Mouse (Mus musculus) spleen, postnatal 4 days (tissue): ENCODE results near the gene Gmeb2.

ENCODE experiments used
- DNase-seq, 2 experiments: peaks; one replicate each; pipeline ENCODE4 v3.0.0; 2022; ENCODE audit warnings: low spot score in 2 of 2

The Gmeb2 gene

GRCm38 (mm10) chr2:181274639-181275038, 13.2 kb downstream of the Gmeb2 start:
- DNase-seq: no peak

GRCm38 (mm10) chr2:181273829-181274228, 14.0 kb downstream of the Gmeb2 start:
- no peak for DNase-seq

DNA sequence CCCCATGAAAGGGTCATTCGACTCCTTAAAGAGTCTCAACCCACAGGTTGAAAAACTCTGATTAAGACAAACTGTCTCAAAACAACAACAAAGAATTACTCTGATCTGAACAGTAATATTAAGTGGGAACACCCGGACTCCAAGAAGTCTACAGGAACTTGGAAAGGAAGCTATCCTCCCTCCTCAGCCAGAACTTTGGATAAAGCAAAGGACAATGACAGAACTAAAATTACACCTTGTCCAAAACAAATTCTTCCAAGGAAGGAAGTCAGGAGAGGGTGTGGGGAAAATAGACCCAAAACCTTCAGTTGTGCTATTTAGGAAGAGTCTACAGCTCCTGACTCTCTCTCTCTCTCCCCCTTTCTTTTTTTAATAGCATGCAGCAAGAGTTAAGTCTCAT, 15.7 kb downstream of the Gmeb2 start:
- no peak for DNase-seq

DNA sequence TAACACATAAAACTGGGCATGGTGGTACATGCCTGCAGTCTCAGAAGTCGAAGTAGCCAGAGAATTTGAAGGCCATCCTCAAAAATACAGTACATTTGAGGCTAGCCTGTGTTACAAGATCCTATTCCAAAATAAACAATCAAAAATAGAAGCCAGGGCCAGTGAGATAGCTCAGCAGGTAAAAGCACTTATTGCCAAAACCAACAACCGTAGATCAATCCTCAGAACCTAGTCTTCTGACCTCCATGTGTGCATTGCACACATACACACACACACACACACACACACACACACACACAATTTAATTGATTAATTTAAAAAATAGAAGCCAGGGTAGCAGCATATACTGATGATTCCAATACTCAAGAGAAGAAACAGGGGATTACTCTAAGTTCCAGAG, 21.0 kb downstream of the Gmeb2 start:
- no peak for DNase-seq

- no peak for DNase-seq
Observed at GRCm38 (mm10) chr2:181253248-181253647, 34.6 kb downstream of the Gmeb2 start.

DNA sequence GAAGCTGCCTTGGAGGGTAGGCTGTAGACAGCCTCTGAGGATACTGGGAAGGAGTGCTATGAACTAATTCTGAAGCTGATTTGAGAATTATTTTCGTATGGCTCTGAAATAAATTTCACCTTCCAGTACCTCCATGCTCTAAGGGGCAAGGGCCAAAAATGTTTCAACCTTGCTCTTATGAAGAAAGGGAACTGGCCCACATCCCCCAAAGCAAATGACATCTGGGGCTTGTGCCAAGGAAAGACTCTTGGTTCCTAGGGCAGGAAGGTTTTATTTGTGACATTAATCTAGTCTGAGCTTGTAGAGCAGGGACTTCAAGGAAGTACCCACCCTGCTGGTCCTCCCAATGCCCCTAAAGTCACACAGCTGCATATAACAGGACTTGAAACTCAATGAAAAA, 36.0 kb downstream of the Gmeb2 start:
- no peak for DNase-seq

GRCm38 (mm10) chr2:181249217-181249616, 38.6 kb downstream of the Gmeb2 start:
- no peak for DNase-seq

GRCm38 (mm10) chr2:181245031-181245430, 42.8 kb downstream of the Gmeb2 start:
- DNase-seq: no peak

DNA sequence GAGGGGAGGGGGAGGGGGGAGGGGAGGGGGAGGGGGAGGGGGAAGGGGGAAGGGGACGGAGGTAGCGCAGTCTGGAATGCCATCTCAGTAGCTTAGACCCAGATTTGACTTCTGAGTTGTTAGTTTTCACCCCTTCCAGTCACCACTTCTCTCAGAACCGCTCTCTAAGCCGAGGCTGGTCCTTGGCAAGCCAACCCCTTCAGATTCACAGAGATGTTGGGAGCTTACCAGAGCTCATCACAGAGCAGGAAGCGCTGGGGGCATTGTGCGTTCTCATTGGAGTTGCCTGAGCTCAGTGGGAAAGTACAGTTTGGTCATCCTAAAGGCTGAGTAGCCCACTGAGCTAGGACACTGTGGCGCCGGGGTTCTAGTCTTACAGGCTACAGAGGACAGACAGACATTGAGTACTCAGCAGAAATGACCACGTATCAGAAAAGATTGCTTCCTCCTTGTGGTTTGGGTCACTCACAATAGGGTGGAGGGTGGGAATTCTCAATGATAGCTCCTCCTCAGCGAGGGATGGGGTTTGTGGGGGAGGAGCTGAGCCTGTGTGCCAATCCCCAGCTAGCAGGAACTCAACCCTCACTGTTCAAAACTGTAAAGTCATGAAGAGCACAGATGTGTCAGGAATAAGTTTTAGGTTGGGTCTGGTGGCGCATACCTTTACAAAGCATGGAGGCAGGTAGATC, 44.0 kb downstream of the Gmeb2 start:
- peak in 1 of 2 experiments; percentile 60 for DNase-seq

GRCm38 (mm10) chr2:181242314-181242665, 45.5 kb downstream of the Gmeb2 start:
- no peak for DNase-seq

DNA sequence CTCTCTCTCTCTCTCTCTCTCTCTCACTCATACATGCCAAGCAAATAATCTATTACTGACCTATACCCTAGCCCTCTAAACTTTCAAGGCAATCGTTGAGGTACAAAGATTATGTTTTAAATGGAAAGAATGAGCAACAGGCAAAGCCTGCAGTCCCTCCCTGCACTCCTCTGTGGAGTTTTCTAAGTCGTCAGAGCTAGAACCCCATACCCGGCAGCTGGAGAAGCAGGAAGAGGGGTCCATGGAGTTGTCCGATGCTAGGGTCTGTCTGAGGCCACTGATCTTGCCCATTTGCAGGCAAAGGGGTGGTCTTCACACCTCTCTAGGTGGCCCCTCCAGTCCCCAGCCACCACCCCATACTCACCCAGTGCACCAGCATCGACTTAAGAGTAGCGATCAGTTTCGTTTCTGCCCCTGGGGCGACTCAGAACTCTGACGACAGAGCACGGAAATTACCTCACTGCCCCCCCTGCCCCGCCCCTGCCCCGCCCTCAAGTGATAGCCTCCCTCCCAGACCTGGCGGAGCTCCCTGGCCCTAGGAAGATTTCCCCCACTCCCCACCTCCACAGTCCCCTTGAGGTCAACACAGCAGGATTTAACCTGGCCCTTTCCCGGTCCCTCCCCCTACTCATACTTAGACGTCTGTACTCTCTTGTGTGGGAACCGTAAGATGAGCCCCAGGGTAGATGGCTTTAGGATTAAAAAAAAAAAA, 46.1 kb downstream of the Gmeb2 start, which contains the start of gene Helz2:
TSS of gene Helz2 (minus strand) at position 426 of the 712 bp plus-strand sequence.
- DNase-seq: peak; percentile 53 to 79

DNA sequence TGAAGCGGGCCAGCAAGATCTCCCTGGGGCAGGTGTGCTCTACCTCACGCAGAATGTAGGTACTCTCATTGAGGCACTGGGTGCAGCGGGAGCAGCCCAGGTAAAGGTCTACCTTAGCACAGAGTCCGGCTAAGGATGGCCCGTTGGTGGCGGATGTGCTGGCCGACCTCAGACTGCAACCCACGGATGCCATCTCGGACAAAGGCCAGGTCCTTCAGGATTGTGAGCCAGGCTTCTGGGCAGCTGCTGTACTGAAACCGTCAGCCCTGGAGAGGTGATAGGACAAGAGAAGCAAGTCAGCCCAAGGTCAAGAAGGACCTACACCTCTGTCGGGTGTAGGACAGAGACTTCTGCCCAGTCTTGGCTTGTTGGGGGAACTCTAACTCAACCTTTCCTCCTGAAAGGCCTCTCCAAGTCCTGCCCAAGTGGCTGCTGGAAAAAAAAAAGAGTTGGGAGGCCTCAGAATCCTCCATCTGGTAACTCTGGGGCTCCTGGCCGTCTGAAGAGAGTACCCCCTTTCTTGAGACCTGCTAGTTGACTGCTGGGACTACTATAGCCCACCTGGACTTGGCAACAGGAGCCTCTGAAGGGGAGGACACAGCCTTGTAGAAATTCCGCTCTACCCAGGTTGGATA, 46.9 kb downstream of the Gmeb2 start:
- DNase-seq: peak in 1 of 2 experiments; percentile 61

- DNase-seq: peak in 1 of 2 experiments; percentile 59
Observed at GRCm38 (mm10) chr2:181239261-181239660, 48.6 kb downstream of the Gmeb2 start.

GRCm38 (mm10) chr2:181238861-181239260, 49.0 kb downstream of the Gmeb2 start:
- no peak for DNase-seq

- DNase-seq: peak in 1 of 2 experiments; percentile 58
Observed at GRCm38 (mm10) chr2:181238091-181238610, 49.7 kb downstream of the Gmeb2 start.

GRCm38 (mm10) chr2:181237251-181238014, 50.4 kb downstream of the Gmeb2 start:
- DNase-seq: peak in 1 of 2 experiments; percentile 61

DNA sequence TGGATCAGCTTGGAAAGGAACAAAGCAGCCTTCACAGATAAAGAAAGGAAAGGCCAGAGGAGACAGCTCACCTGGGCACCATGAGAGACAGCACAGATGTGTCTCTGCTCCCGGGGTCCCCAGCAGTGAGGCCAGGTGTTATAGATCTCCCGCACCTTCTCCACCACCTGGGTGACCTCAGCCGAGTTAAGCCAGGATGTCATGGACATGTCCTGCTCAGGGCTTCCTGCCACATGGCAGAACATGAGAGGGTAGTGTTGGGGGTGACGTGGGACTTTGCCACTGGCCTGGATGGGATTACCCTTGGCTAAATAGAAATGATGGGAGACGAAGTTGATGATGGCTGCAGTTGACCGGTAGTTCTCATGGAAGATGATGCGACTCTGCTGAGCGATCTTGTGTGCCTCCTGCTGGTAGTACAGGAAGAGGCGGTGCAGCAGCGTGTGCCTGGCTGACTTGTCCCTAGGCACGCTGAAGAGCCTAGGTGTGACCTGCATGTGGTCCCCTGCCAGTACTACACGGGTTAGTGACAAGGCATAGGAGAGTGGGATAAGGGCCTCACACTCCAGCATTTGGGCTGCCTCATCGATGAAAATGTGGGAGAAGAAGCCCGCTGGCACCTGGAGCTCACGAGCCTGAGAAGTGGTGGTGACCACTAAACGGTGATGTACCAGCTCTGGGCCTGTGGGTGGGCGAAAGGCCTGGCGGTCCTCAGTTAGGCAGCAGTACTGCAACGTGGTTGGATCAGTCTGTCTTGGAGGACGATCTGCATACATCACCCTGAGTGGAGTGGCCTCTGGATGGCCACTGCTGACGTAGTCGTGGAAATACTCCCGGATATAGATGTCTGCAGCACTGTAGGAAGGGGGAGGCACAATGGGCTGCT, 51.9 kb downstream of the Gmeb2 start:
- DNase-seq: peak in 1 of 2 experiments; percentile 60

GRCm38 (mm10) chr2:181234680-181235079, 53.2 kb downstream of the Gmeb2 start:
- DNase-seq: peak in 1 of 2 experiments; percentile 59

DNA sequence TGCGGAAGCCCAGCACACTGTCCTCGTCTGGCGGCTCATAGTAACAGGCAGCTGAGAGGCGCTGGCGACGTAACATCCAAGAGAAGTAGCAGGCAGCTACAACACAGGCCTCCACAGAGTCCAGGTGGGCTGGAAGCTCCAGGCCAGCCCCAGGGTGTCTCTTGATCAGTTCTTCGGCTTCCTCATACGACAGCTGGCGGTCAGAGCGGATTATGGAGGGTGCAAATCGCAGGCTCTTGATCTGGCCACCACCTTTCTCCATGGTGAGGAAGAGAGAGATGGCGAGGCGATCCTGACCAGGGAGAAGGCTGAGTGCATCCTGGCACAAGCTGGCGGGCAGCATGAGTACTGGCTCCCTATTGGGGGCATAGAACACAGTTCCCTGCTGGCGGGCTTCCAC, 54.4 kb downstream of the Gmeb2 start:
- DNase-seq: peak in 1 of 2 experiments; percentile 59

GRCm38 (mm10) chr2:181231171-181231570, 56.7 kb downstream of the Gmeb2 start:
- DNase-seq: no peak

- DNase-seq: no peak
Observed at GRCm38 (mm10) chr2:181228335-181228734, 59.5 kb downstream of the Gmeb2 start.
